Mouse (Mus musculus): ENCODE data around the gene Mknk2.

- TF ChIP-seq CTCF (conservative IDR thresholded peaks at IDR 0.05; ENCODE audit: low read length) (no peak), POU5F1 (IDR thresholded peaks at IDR 0.05; ENCODE audit: borderline replicate concordance, low read length) (no peak), NANOG (IDR thresholded peaks at IDR 0.05; ENCODE audit: borderline replicate concordance, low read length) (no peak)
Observed at GRCm38 (mm10) chr10:80675405-80676197, 2.3 kb downstream of the Mknk2 start.
